Mouse (Mus musculus) neutrophil, adult 5-6 weeks (primary cell): Measurements from ENCODE around the gene Htt. TPM values are rescaled to one million over a fixed set of nuclear protein-coding genes. Genes with fewer than 3 reads are reported as not detected.
"Not testable (repeated sequence)": the region's sequence is repeated elsewhere in the genome, so short reads cannot be mapped to it uniquely, and the experiment has no call there.

Source experiments
- ATAC-seq: fragments of 151-379, 151-347 bp; 2 replicates; pipeline ENCODE4 v1.8.0; 2017; ENCODE audit warnings: mild to moderate bottlenecking, moderate TSS enrichment; ENCODE audit not compliant: insufficient number of reproducible peaks, poor library complexity, low FRiP score, severe bottlenecking; ENCODE audit errors: extremely low read depth
- total RNA-seq: library from RNA; stranded (forward); fragments of 200-1000 nt; gene quantifications from 2 replicates; pipeline ENCODE4 v1.2.3, GENCODE M21; 2017

Htt gene
- total RNA-seq, 1 experiment from 2014 or later = 30.7 TPM

GRCm38 (mm10) chr5:34880307-34880706 lies 118.8 kb downstream of the Htt start:
- not testable (repeated sequence) for ATAC-seq

GRCm38 (mm10) chr5:34881023-34881422 lies 119.5 kb downstream of the Htt start:
- ATAC-seq = no peak

- ATAC-seq = no peak
These were observed 123.7 kb downstream of the Htt start for GRCm38 (mm10) chr5:34885250-34885649.

GRCm38 (mm10) chr5:34889252-34889651 lies 127.7 kb downstream of the Htt start:
- ATAC-seq = no peak

GRCm38 (mm10) chr5:34896697-34897453 lies 135.3 kb downstream of the Htt start:
- no peak for ATAC-seq

GRCm38 (mm10) chr5:34899787-34900469 lies 138.4 kb downstream of the Htt start:
- no peak for ATAC-seq

GRCm38 (mm10) chr5:34902371-34902770 lies 140.8 kb downstream of the Htt start:
- ATAC-seq = no peak

GRCm38 (mm10) chr5:34902811-34903385 lies 141.4 kb downstream of the Htt start:
- ATAC-seq = no peak

GRCm38 (mm10) chr5:34904412-34904811 lies 142.9 kb downstream of the Htt start:
- ATAC-seq = no peak

GRCm38 (mm10) chr5:34907230-34907629 lies 145.7 kb downstream of the Htt start:
- ATAC-seq = no peak

GRCm38 (mm10) chr5:34907910-34908725 lies 146.6 kb downstream of the Htt start, which contains the start of gene Msantd1:
Gene Msantd1, plus strand, starts transcription at chr5:34908012.
- no peak for ATAC-seq

- no peak for ATAC-seq
These were observed 147.4 kb downstream of the Htt start for GRCm38 (mm10) chr5:34908726-34909633.

- no peak for ATAC-seq
These were observed 148.3 kb downstream of the Htt start for GRCm38 (mm10) chr5:34909634-34910503.

GRCm38 (mm10) chr5:34910504-34910815 lies 148.9 kb downstream of the Htt start:
- ATAC-seq = no peak

GRCm38 (mm10) chr5:34915801-34916200 lies 154.3 kb downstream of the Htt start:
- no peak; the same call in 1 of the 2 replicates for ATAC-seq

GRCm38 (mm10) chr5:34917234-34917655 lies 155.7 kb downstream of the Htt start:
- no peak for ATAC-seq

GRCm38 (mm10) chr5:34918785-34919184 lies 157.2 kb downstream of the Htt start:
- ATAC-seq = no peak
